Mouse (Mus musculus) neutrophil, adult 5-6 weeks (primary cell): ENCODE results near the gene Eif6. TPM values are rescaled to one million over a fixed set of nuclear protein-coding genes. Genes with fewer than 3 reads are reported as not detected.
"Not testable (repeated sequence)": the region's sequence is repeated elsewhere in the genome, so short reads cannot be mapped to it uniquely, and the experiment has no call there.

Experiments
- ATAC-seq: fragments of 151-379, 151-347 bp; 2 replicates; pipeline ENCODE4 v1.8.0; 2017; ENCODE audit warnings: mild to moderate bottlenecking, moderate TSS enrichment; ENCODE audit not compliant: insufficient number of reproducible peaks, poor library complexity, low FRiP score, severe bottlenecking; ENCODE audit errors: extremely low read depth
- total RNA-seq: library from RNA; stranded (forward); fragments of 200-1000 nt; gene quantifications from 2 replicates; pipeline ENCODE4 v1.2.3, GENCODE M21; 2017

Eif6 gene
- total RNA-seq = 48.3 and 56.8 TPM in 2 replicates

DNA sequence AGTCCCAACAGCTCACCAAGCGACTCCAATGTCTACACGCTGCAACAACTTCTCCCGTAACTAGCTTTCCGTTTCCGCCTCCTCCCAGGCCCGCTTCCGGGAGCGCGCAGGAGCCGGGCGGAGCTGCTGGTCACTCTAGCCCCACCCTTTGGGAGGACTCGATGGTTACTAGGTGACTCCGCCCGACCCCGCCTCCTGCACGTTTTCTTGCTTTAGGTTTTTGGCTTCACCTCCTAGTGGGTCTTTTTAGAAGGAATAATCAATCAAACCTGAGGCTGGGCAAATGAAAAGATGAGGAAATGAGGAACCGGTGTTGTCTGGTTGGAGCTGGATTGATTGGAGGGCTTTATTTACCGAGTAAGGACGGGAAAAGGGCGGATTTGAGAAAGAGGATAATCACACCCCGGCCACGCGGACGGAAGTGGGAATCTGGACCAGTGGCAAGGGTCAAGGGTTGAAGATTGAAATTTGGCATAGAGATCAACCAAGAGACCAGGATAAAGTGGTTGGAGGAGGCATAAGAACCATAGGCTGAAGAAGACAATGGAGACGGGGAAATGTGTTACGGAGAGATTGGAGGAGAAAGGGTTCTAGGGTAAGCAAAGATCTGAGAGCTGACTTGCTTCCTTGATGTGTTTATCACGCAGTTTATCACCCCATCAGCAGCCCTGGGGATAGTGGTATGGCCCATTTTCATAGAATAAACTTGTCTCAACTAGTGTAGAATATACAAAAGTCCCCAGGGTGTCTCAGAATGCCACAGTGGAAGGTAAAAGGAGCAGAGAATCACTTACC is at the start of gene Eif6:
TSS of gene Eif6 (minus strand) at position 296 of the 795 bp plus-strand sequence.
- ATAC-seq = peak; percentile 87

DNA sequence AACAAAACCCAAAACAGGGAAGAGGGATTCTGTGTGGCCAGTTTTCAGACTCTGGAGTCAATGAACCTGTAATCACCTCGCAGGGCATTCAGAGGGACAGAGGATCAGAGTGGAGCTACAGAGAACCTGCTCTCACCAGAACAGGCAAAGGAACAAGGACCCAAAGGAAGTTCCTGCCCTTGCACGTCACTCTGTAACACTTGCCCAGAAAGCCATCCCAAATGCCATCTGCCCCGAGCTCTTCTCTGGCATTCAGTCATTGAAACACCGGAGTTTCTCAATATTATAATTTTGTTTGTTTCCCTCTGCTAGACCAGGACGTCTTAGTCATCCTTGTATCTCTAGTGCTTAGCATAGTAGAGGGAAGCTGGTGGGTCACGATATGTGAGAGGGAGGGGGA is 46.9 kb upstream of the Eif6 start:
- no peak for ATAC-seq

DNA sequence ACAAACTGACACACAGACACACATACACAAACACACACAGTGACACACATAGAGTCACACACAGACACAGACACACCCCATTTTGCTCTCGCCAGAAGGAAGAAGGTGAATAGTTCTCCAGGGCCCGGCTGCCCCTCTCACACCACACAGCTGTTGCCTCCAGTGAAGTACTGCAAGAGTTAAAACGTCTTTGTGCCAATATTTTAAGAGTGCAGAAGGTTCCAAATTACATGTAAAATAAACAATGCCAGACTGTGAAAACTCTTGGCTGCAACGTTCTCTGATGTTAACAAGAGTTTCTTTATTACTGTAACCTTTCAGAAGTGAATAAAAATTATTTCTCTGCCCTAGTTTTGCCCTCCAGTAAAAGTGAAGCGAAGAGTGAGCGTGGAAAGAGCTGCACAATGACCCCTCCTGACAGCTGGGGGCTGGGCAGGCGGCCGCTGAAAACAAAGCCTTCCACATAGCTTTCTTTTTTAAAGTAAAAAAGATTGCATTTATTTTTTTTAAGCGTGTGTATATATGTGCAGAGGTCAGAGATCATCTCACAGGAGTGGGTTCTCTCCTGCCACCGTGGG is 46.3 kb upstream of the Eif6 start:
- ATAC-seq = no peak

DNA sequence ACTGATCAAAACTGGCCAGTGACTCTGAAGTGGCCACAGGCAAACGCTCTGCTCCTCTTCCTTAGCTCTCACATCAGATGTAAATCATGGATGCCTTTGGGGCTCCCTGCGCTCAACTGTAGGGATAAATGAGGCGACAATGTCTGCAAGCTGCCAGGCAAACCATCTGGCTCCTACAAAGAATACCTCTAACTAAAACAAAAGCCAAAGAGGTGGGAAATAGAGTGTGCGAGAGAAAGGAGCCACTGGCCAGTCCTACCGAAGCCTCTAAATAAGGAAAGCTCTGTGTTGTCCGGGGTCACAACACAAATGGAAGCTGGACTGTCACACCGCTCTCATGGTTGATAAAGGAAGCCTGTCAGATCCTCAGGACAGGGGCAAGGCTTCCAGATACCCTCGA is 45.8 kb upstream of the Eif6 start:
- no peak for ATAC-seq

DNA sequence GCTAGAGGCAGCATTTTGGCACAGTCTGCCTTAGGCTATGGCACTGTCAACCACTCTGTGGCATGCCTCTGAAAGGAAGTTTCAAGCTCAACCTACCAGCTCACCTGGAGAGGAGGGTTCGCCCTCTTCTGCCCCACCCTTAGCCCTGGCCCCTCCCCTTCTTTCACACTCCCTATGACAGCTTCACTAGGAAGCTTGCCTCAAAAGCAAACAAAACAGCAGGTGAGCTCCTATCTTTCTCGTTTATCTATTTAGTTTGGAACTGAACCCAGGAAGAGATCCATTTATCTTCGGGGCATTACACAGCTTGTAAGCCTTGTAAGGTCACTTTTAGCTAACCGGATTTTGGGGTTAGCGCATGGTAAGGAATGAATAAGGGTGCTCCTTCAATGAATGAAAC is 43.0 kb upstream of the Eif6 start:
- ATAC-seq = no peak

DNA sequence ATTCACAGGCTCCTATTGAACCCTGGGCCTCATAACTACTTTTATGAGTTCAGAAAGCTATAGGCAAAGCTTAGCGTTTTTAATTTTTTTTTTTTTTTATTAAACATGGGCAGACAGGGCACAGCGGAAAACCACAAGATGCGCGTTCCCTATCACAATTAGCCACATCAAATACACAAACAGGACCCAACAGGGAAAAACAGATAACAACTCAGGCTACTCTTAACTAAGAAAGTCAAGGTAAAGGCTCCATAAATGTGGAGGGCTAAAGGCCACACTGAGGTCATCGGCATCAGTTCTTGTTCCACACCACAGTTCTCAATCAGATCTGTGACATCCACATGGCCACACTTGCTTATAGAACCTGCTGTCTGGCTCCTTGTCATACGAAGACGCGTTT is 41.6 kb upstream of the Eif6 start:
- ATAC-seq = no peak

DNA sequence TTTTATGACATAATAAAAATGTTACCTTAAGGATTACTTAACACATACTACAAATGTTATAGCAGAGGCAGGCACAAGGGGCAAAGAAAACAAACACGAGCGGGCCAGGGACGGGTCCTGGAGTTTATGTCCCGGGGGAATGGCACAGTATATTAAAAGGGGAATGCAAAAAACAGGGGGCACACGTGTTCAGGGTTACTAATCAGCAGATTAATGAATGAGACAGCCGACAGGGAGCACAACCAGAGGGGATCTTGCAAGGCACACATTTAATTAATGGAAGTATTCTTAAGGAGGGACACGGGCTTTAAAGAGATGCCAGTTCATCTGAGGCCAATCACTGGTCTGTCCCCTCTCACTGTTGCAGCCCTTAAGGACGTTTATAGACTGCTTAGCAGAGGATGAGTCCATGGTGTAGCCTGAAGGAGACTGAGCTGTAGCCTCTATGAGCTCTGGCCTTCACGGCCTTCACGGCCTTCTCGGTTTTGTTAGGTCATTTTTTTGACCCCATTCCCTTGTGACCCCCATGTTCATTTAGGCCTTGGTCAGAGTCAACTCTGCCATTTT is 36.7 kb upstream of the Eif6 start:
- no peak for ATAC-seq

DNA sequence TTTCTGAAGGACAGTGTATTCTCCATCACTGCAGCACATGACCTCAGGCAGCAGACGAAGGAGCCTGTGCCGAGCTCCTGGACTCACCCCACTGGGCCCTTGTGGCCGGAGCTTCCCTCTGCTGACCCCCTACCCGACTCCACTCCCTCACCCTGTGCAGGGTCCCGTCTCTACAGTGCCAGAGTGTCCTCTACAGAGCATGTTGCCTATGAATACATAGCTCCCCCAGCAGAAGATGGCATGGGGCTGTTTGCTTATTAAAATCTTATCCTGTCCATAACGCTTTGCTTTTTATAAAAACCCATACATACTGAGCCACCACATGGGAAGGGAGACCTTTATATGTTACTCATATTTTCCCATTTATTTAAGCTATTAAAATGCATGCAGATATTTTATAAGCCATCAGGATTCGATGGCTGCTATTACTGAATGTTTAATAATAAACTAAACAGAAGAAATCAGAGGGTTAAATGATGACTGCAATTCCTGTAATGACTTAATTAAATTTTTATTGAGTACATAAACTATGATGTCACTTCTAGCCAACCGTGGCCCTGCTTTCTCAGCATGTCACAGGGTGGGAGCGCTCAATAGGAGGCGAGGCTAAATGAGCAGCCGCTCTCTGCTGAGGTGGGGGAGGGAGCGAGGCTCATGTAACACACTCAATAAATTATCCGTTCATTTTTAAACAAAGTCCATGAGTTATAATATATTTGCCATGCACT is 36.0 kb upstream of the Eif6 start:
- ATAC-seq = no peak

DNA sequence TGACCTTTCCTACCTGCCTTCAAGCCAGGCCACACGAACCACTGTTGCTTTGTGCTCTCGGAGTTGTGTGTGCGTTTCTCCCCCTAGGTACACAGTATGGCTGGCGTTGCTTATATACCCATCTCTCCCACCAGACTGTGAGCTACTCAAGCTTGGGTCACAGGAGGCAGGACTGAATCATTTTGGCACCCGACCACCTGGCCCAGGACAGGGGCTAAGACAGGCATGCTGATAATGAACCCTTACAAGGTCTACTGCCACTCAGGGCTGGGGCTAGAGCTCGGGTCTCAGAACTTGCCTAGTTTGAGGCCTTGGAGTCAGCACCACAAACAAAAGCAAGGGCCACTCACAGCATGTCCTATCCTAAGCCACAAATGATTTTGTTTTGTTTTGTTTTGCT is 34.9 kb upstream of the Eif6 start:
- ATAC-seq = no peak

DNA sequence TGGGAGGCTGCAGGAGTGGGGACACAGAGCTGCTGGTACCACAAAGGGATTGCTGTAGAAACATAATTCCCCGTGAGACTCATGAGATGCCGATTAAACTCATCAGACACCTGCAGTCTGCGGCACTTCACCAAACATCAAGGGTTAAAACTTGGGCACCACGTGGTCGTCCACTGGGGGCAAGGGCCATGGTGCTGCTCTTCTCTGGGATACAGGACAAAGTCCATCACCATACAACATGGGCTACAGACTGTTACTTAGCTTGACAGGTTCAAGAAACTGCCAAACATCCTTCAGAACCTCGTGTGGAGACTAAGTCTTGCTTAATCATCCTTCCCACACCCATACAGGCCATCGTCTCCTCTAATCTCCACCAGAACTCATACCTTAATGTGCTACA is 33.4 kb upstream of the Eif6 start:
- no peak for ATAC-seq

DNA sequence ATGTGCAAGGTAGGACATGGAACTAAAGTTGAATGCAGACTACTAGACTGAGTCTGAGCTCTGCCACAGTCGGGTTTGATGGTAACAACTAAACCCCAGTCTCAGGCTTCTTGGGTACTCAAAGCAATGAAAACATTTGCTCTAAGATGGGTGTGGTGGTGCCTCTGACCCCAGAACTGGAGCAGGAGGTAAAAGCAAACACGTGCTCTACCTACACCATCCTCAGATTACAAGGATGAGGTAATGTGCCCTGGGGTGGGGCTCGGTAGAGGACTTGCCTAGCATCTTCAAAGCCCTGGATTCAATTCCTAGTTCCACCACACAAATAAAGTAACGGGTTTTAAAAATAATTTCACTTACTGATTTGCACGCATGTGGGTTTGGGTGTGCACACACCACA is 25.8 kb upstream of the Eif6 start:
- ATAC-seq = no peak

DNA sequence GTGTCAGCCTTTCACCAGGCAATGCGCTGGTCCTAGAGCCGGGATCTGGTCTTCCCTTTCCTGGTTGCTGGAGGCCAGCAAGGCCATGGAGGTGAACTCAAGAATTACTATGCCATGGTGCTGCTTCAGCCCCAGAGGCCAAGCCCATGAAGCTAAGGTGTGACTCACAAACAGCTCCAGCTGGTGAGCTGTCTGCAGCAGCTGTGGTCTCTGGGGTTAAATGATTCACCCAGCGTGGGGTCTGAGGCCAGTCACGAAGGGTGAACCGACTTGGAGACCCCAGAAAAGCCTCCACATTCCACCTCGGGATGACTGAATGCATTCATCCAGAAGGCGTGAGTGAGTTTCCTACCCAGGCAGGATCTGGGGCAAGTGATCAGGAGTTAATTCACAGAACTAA is 23.4 kb upstream of the Eif6 start:
- ATAC-seq = no peak

DNA sequence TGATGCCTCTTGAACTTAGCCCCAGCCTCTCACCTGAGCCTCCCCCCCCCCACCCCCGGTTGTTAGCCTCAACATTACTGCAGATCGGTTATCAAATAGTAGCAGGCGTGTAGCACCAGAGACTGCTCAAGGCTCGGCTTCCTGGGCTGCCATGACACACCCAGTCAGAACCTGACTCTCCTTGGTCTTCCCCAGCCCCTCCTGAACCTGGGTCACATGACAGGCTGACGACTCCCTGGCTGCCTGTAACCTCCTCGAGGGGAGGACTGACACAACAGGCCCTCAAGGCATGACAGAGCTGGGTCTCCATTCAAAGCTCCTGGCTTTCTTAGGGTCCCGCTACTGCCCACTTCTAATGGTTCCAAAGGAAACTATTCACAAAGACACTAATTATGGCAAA is 22.7 kb upstream of the Eif6 start:
- ATAC-seq = no peak

DNA sequence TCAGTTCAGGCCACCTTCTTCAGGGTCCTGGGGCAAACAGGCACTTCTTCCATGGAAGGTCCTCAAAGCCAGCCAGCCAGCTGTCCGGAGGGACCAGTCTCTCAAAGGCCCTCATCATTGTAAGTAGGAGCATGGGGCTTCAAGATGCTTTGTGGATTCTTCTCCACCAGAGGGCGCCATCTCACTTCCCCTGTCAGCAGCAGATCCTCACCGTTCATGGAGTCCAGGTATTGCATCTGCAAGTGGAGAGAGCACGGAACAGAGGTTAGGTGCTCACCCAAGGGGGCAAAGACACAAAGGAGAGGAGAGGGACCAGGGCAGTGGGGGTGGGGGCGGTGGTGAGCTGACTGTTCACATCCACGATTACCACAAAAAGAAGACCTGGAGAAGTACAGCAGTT is 21.6 kb upstream of the Eif6 start:
- ATAC-seq = peak; percentile 66; the same call in 1 of the 2 replicates

DNA sequence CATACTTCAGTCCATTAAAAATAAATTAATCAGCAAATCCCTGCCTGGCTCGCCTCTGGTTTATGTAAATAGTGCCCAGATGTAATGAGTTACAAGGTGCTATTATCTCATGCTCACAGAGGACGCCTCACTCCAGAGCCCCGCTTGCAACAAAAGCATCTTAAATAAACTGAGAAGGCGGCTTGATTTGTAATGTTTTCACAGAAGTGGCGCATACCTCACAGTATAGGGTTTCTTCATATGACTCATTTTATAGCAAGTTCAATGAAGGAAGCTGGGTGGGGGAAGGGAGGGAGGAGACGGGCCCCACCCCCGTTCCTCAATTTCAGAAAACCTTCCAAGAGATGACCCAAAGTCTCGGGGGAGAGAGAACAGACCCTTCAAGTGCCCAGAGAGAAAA is 20.2 kb upstream of the Eif6 start:
- no peak for ATAC-seq

DNA sequence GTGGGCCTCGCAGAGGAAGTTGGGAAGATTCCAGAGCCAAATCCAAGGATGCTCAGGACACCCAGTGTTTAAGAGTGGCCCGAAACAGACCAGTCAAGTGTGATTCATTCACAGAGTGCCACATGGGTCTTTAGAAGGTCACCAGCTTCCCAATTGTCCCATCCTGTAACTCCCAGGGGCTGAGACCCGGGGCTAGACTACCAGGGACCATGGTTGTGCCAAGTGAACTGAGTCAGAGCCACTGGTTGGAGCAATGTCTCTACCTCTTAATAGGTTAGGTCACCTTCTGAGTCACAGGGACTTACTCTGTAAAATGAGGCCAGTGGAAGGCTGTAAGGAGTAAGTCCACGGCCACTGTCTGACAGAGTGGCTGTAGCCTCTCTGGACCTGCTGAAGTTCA is 12.2 kb upstream of the Eif6 start:
- ATAC-seq = no peak

DNA sequence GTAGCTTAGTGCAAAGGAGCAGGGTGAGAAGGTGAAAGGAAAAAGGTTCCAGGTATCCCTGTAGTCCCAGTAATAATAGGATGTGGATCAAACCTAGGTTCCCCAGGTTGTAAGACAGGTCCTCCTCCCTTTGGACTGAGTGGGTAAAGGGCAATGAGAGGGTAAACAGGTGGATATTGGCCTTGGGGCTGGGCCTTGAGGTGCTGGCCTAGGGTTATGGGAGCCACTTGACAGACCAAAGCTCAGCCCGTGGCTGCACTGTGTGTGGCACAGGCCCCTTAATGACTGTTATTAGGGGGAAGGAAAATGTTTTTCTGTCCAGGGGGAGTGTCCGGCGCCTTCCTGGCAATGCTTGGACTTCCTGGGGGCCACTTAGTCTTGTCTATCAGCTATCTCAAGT is 11.2 kb upstream of the Eif6 start:
- ATAC-seq = no peak

DNA sequence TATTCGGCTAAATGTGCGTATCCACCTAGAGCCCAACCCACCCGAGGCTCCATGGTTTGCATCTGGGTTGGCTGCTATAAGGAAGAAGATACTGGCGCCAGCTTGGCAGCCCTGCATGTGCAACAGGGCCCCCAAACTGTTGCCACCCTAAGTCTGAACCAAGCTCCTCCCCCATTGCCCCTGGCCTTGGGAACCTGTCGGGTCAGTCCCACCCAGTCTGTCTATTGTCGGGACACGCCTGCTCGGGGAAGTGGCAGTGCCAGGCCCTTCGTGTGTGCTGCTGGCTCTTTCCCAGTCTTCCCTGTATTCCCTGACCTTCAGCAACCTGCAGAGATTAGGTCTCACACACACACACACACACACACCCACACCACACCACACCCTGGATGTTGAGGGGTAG is 8.0 kb upstream of the Eif6 start, which contains the start of gene Fam83c:
TSS of gene Fam83c (minus strand) at position 123 of the 400 bp plus-strand sequence.
- no peak for ATAC-seq

DNA sequence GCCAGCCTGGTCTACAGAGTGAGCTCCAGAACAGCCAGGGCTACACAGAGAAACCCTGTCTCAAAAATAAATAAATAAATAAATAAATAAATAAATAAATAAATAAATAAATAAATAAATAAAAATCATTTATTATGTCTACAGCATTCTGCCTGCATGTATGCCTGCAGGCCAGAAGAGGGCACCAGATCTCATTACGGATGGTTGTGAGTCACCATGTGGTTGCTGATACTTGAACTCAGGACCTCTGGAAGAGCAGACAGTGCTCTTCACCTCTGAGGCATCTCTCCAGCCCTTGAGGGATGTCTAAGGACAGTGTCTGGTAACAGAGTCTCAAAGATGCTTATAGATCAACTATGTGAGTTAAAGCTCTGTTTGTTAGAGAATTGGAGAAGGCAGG is 5.4 kb upstream of the Eif6 start:
- ATAC-seq = not testable (repeated sequence)

DNA sequence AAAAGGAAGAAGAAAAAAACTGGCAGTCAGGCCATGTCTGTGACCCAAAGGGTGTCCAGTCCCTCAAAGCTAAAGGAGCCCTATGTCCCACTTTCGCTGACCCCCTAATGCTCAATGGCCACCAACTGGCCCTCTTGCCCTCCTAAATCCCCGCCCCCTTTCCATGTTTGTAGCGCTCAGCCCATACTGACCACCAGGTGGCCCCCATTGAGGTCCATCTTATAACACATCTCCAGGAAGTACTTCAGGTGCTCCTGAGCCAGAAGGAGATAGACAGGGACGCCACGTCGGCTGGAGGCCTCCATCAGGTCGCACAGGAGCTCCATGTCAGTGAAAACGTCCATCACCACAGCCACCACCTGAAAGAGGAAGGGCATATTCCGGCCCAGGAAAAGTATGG is 4.6 kb upstream of the Eif6 start:
- no peak for ATAC-seq
